Mouse (Mus musculus): ENCODE data around the gene Pogz. TPM values are rescaled to one million over a fixed set of nuclear protein-coding genes. Genes with fewer than 3 reads are reported as not detected.

The Pogz gene
- total and polyA plus RNA-seq, 2 experiments: 6.3 to 9.9 TPM

- WGBS: 57% methylated on average over 1 of the region's 1 CpGs
- H3K27me3 ChIP-seq (ENCODE audit: control insufficient read depth, insufficient read depth, low read length): no peaks in the 10 kb centered on the region
- H3K36me3 ChIP-seq (ENCODE audit: control insufficient read depth, insufficient read depth, low read length): no peaks in the 10 kb centered on the region
- no peaks in the 10 kb centered on the region for H3K79me2 ChIP-seq (ENCODE audit: control insufficient read depth, insufficient read depth, low read length)
- no peak overlapping the region for H3K27ac ChIP-seq (replicated peaks; ENCODE audit: insufficient read depth, low read depth, low read length)
- DNase-seq (ENCODE audit: extremely low read depth, low read depth, low spot score): no peak
- H3K4me3 ChIP-seq (ENCODE audit: insufficient read depth, low read depth, low read length): no peak overlapping the region
- H3K9ac ChIP-seq (ENCODE audit: low read depth, low read length): no peak overlapping the region
- no peak for TF ChIP-seq CTCF (IDR thresholded peaks at IDR 0.05; ENCODE audit: low read depth, low read length)
- TF ChIP-seq POLR2A (IDR thresholded peaks at IDR 0.05; ENCODE audit: extremely low read depth, insufficient read depth, low read length): no peak
- peaks cover 1% of the 10 kb centered on the region; the same call in 1 of the 2 replicates for H3K4me1 ChIP-seq (ENCODE audit: control insufficient read depth, insufficient read depth, low read length)
Observed at GRCm38 (mm10) chr3:94906482-94906881, 69.1 kb downstream of the Pogz start.

- H3K4me3 ChIP-seq (ENCODE audit: insufficient read depth, low read depth, low read length): no peak overlapping the region
- no peaks in the 10 kb centered on the region for H3K27me3 ChIP-seq (ENCODE audit: control insufficient read depth, insufficient read depth, low read length)
- no peak overlapping the region for H3K9ac ChIP-seq (ENCODE audit: low read depth, low read length)
- no peak for DNase-seq (ENCODE audit: extremely low read depth, low read depth, low spot score)
- peaks cover 6% of the 10 kb centered on the region; the same call in 1 of the 2 replicates for H3K4me1 ChIP-seq (ENCODE audit: control insufficient read depth, insufficient read depth, low read length)
- H3K36me3 ChIP-seq (ENCODE audit: control insufficient read depth, insufficient read depth, low read length): no peaks in the 10 kb centered on the region
- WGBS: 86% methylated on average over 2 of the region's 2 CpGs
- TF ChIP-seq CTCF (IDR thresholded peaks at IDR 0.05; ENCODE audit: low read depth, low read length) (no peak), POLR2A (IDR thresholded peaks at IDR 0.05; ENCODE audit: extremely low read depth, insufficient read depth, low read length) (no peak)
- H3K27ac ChIP-seq (replicated peaks; ENCODE audit: insufficient read depth, low read depth, low read length): no peak overlapping the region
- H3K79me2 ChIP-seq (ENCODE audit: control insufficient read depth, insufficient read depth, low read length): no peaks in the 10 kb centered on the region
Observed at GRCm38 (mm10) chr3:94911050-94911693, 73.8 kb downstream of the Pogz start.

GRCm38 (mm10) chr3:94913801-94914200, 76.4 kb downstream of the Pogz start:
- Histone ChIP-seq H3K4me3 (ENCODE audit: insufficient read depth, low read depth, low read length) (no peak overlapping the region), H3K27me3 (ENCODE audit: control insufficient read depth, insufficient read depth, low read length) (no peaks in the 10 kb centered on the region), H3K27ac (replicated peaks; ENCODE audit: insufficient read depth, low read depth, low read length) (peak overlapping the region; percentile 67), H3K4me1 (ENCODE audit: control insufficient read depth, insufficient read depth, low read length) (peaks cover 6% of the 10 kb centered on the region; the same call in 1 of the 2 replicates), H3K36me3 (ENCODE audit: control insufficient read depth, insufficient read depth, low read length) (no peaks in the 10 kb centered on the region), H3K79me2 (ENCODE audit: control insufficient read depth, insufficient read depth, low read length) (no peaks in the 10 kb centered on the region), H3K9ac (ENCODE audit: low read depth, low read length) (no peak overlapping the region)
- peak; percentile 90 for DNase-seq (ENCODE audit: extremely low read depth, low read depth, low spot score)
- 15% methylated on average over 5 of the region's 5 CpGs for WGBS
- TF ChIP-seq CTCF (IDR thresholded peaks at IDR 0.05; ENCODE audit: low read depth, low read length) (no peak), POLR2A (IDR thresholded peaks at IDR 0.05; ENCODE audit: extremely low read depth, insufficient read depth, low read length) (no peak)

GRCm38 (mm10) chr3:94915903-94916741, 78.8 kb downstream of the Pogz start:
- no peaks in the 10 kb centered on the region for H3K36me3 ChIP-seq (ENCODE audit: control insufficient read depth, insufficient read depth, low read length)
- peaks cover 6% of the 10 kb centered on the region; the same call in 1 of the 2 replicates for H3K4me1 ChIP-seq (ENCODE audit: control insufficient read depth, insufficient read depth, low read length)
- H3K27ac ChIP-seq (replicated peaks; ENCODE audit: insufficient read depth, low read depth, low read length): no peak overlapping the region
- H3K79me2 ChIP-seq (ENCODE audit: control insufficient read depth, insufficient read depth, low read length): no peaks in the 10 kb centered on the region
- WGBS: 70% methylated on average over 7 of the region's 7 CpGs
- no peak overlapping the region for H3K4me3 ChIP-seq (ENCODE audit: insufficient read depth, low read depth, low read length)
- TF ChIP-seq CTCF (IDR thresholded peaks at IDR 0.05; ENCODE audit: low read depth, low read length) (no peak), POLR2A (IDR thresholded peaks at IDR 0.05; ENCODE audit: extremely low read depth, insufficient read depth, low read length) (no peak)
- DNase-seq (ENCODE audit: extremely low read depth, low read depth, low spot score): no peak
- no peaks in the 10 kb centered on the region for H3K27me3 ChIP-seq (ENCODE audit: control insufficient read depth, insufficient read depth, low read length)
- H3K9ac ChIP-seq (ENCODE audit: low read depth, low read length): no peak overlapping the region

GRCm38 (mm10) chr3:94917816-94918361, 80.5 kb downstream of the Pogz start:
- Histone ChIP-seq H3K36me3 (ENCODE audit: control insufficient read depth, insufficient read depth, low read length) (no peaks in the 10 kb centered on the region), H3K27ac (replicated peaks; ENCODE audit: insufficient read depth, low read depth, low read length) (no peak overlapping the region), H3K4me1 (ENCODE audit: control insufficient read depth, insufficient read depth, low read length) (peaks cover 6% of the 10 kb centered on the region; the same call in 1 of the 2 replicates), H3K79me2 (ENCODE audit: control insufficient read depth, insufficient read depth, low read length) (no peaks in the 10 kb centered on the region), H3K27me3 (ENCODE audit: control insufficient read depth, insufficient read depth, low read length) (no peaks in the 10 kb centered on the region), H3K9ac (ENCODE audit: low read depth, low read length) (no peak overlapping the region), H3K4me3 (ENCODE audit: insufficient read depth, low read depth, low read length) (no peak overlapping the region)
- TF ChIP-seq POLR2A (IDR thresholded peaks at IDR 0.05; ENCODE audit: extremely low read depth, insufficient read depth, low read length): no peak
- TF ChIP-seq CTCF (IDR thresholded peaks at IDR 0.05; ENCODE audit: low read depth, low read length): no peak
- 80% methylated on average over 14 of the region's 14 CpGs for WGBS
- DNase-seq (ENCODE audit: extremely low read depth, low read depth, low spot score): no peak
